Mouse (Mus musculus): ENCODE data around the gene Hs2st1. TPM values are rescaled to one million over a fixed set of nuclear protein-coding genes. Genes with fewer than 3 reads are reported as not detected.

The Hs2st1 gene
- total and polyA plus RNA-seq, 3 experiments = 13.6 to 16.1 TPM; not detected in 1

- no peak for TF ChIP-seq E2F4 (IDR thresholded peaks at IDR 0.05; ENCODE audit: borderline replicate concordance, low read depth, low read length)
- TF ChIP-seq ZMIZ1 (IDR thresholded peaks at IDR 0.05; ENCODE audit: low read depth, low read length) = no peak
- TF ChIP-seq USF1 (IDR thresholded peaks at IDR 0.05; ENCODE audit: low read depth, low read length) = peak; percentile 47; the same call in 1 of the 2 replicates
- no peak overlapping the region for H3K4me3 ChIP-seq (ENCODE audit: control insufficient read depth in 1 of 2, insufficient read depth in 1 of 2, low read depth in 2 of 2, low read length in 2 of 2)
These were observed 136.9 kb downstream of the Hs2st1 start for GRCm38 (mm10) chr3:144433039-144433438.

DNA sequence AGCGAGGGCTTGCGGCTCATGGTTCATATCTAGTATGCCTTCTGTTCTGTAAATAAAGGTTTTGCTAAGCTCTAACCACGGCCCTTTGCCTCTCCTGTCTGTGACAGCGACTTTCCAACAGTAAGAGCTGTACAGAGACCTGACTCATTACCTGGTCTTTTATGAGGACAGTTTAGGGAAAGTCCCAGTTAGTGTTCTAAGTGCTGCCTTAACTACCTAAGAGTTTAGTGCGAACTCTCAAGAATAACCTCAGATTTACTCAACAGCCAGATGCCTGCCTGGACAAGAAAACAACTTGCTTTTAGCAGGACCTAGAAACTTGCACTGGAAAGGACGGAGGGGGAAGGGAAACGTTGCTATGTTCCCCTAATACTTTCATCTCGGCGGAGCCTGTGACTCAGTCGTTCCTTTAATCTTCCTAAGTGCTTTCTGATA lies 137.8 kb downstream of the Hs2st1 start:
- no peak for TF ChIP-seq SMC3 (IDR thresholded peaks at IDR 0.05; ENCODE audit: low read depth, low read length)
- TF ChIP-seq KAT2A (conservative IDR thresholded peaks at IDR 0.05; ENCODE audit: low read depth, low read length) = no peak
- TF ChIP-seq UBTF (IDR thresholded peaks at IDR 0.05; ENCODE audit: borderline replicate concordance, insufficient read depth, low read depth, low read length) = no peak
- no peak for TF ChIP-seq USF1 (IDR thresholded peaks at IDR 0.05; ENCODE audit: low read depth, low read length)
- TF ChIP-seq CHD1 (IDR thresholded peaks at IDR 0.05; ENCODE audit: low read depth, low read length) = no peak
- no peak for TF ChIP-seq TBP (IDR thresholded peaks at IDR 0.05; ENCODE audit: low read depth, low read length)
- no peak for TF ChIP-seq USF2 (IDR thresholded peaks at IDR 0.05; ENCODE audit: borderline replicate concordance in 1 of 2, insufficient read depth in 1 of 2, low read depth in 1 of 2, low read length in 2 of 2)
- no peak for TF ChIP-seq ZC3H11A (IDR thresholded peaks at IDR 0.05; ENCODE audit: low read depth, low read length)
- no peak for TF ChIP-seq MAZ (IDR thresholded peaks at IDR 0.05; ENCODE audit: low read depth, low read length)
- no peak for TF ChIP-seq ZKSCAN1 (IDR thresholded peaks at IDR 0.05; ENCODE audit: low read depth, low read length)
- no peak for TF ChIP-seq TAL1 (IDR thresholded peaks at IDR 0.05; ENCODE audit: low read length)
- TF ChIP-seq POLR2AphosphoS2 (IDR thresholded peaks at IDR 0.05; ENCODE audit: low read length) = no peak
- TF ChIP-seq BHLHE40 (IDR thresholded peaks at IDR 0.05; ENCODE audit: borderline replicate concordance, low read depth, low read length) = no peak
- TF ChIP-seq ELF1 (IDR thresholded peaks at IDR 0.05; ENCODE audit: low read depth, low read length) = no peak
- TF ChIP-seq JUND (IDR thresholded peaks at IDR 0.05; ENCODE audit: low read depth, low read length) = no peak
- no peak for TF ChIP-seq SIN3A (IDR thresholded peaks at IDR 0.05; ENCODE audit: low read length)
- TF ChIP-seq EP300 (IDR thresholded peaks at IDR 0.05; ENCODE audit: low read depth in 1 of 2, low read length in 2 of 2) = no peak
- TF ChIP-seq NELFE (IDR thresholded peaks at IDR 0.05; ENCODE audit: low read depth, low read length) = no peak
- TF ChIP-seq POLR2AphosphoS5 (IDR thresholded peaks at IDR 0.05; ENCODE audit: borderline replicate concordance, low read depth, low read length) = no peak
- no peak for TF ChIP-seq RCOR1 (IDR thresholded peaks at IDR 0.05; ENCODE audit: low read depth, low read length)
- no peaks in the 10 kb centered on the region for H3K36me3 ChIP-seq (ENCODE audit: control insufficient read depth in 1 of 2, insufficient read depth in 2 of 2, low read length in 2 of 2)
- H3K9ac ChIP-seq (ENCODE audit: control insufficient read depth, low read depth, low read length, poor library complexity, severe bottlenecking) = no peak overlapping the region
- no peaks in the 10 kb centered on the region for H3K27me3 ChIP-seq (ENCODE audit: control insufficient read depth in 1 of 2, insufficient read depth in 2 of 2, low read length in 2 of 2)
- H3K4me3 ChIP-seq (ENCODE audit: control insufficient read depth in 1 of 2, insufficient read depth in 1 of 2, low read depth in 2 of 2, low read length in 2 of 2) = no peak overlapping the region
- H3K27ac ChIP-seq (ENCODE audit: control insufficient read depth, low read depth, low read length) = no peak overlapping the region
- DNase-seq (ENCODE audit: low read depth, low spot score) = no peak
- H3K9me3 ChIP-seq (replicated peaks; ENCODE audit: insufficient read depth, low read length) = no peaks in the 10 kb centered on the region
- H3K79me2 ChIP-seq (ENCODE audit: control insufficient read depth, insufficient read depth, low read length, poor library complexity) = no peaks in the 10 kb centered on the region
- H3K4me1 ChIP-seq (ENCODE audit: control insufficient read depth in 1 of 2, insufficient read depth in 2 of 2, low read length in 2 of 2) = no peaks in the 10 kb centered on the region

More at GRCm38 (mm10) chr3:144433039-144433438, 136.9 kb downstream of the Hs2st1 start:
- no peaks in the 10 kb centered on the region for H3K36me3 ChIP-seq (ENCODE audit: control insufficient read depth in 1 of 2, insufficient read depth in 2 of 2, low read length in 2 of 2)
- no peak overlapping the region for H3K27ac ChIP-seq (ENCODE audit: control insufficient read depth, low read depth, low read length)
- H3K27me3 ChIP-seq (ENCODE audit: control insufficient read depth in 1 of 2, insufficient read depth in 2 of 2, low read length in 2 of 2) = no peaks in the 10 kb centered on the region
- DNase-seq (ENCODE audit: low read depth, low spot score) = no peak
- H3K4me1 ChIP-seq (ENCODE audit: control insufficient read depth in 1 of 2, insufficient read depth in 2 of 2, low read length in 2 of 2) = no peaks in the 10 kb centered on the region
- no peaks in the 10 kb centered on the region for H3K79me2 ChIP-seq (ENCODE audit: control insufficient read depth, insufficient read depth, low read length, poor library complexity)
- no peaks in the 10 kb centered on the region for H3K9me3 ChIP-seq (replicated peaks; ENCODE audit: insufficient read depth, low read length)
- H3K9ac ChIP-seq (ENCODE audit: control insufficient read depth, low read depth, low read length, poor library complexity, severe bottlenecking) = no peak overlapping the region

Data from MEL (cell line).